Mouse (Mus musculus) C2C12 (cell line): Measurements from ENCODE around the gene Ttc4. TPM values are rescaled to one million over a fixed set of nuclear protein-coding genes. Genes with fewer than 3 reads are reported as not detected.

ENCODE experiments used
- H3K27me3 ChIP-seq: one replicate; pipeline ENCODE4 v1.6.1; 2011; ENCODE audit not compliant: control insufficient read depth, insufficient read depth, insufficient read length
- H3K36me3 ChIP-seq: one replicate; pipeline ENCODE4 v1.6.1; 2011; ENCODE audit not compliant: control insufficient read depth, insufficient read depth
- H3K4me3 ChIP-seq: one replicate; pipeline ENCODE4 v1.5.1; 2011; ENCODE audit warnings: mild to moderate bottlenecking, control low read depth; ENCODE audit not compliant: poor library complexity, insufficient read depth, severe bottlenecking
- H3K79me2 ChIP-seq: one replicate; pipeline ENCODE4 v1.6.1; 2011; ENCODE audit not compliant: control insufficient read depth, insufficient read depth
- H3K79me3 ChIP-seq: one replicate; pipeline ENCODE4 v1.6.1; 2011; ENCODE audit warnings: low read depth, control low read depth
- H3ac ChIP-seq: one replicate; pipeline ENCODE3; 2011; ENCODE audit warnings: low read depth; ENCODE audit not compliant: control insufficient read depth, insufficient read length
- CEBPB ChIP-seq: IDR thresholded peaks from one replicate; pipeline ENCODE4 v1.6.1; 2011; ENCODE audit warnings: low read depth, mild to moderate bottlenecking, control low read depth, moderate library complexity
- CTCF ChIP-seq: IDR thresholded peaks from one replicate; pipeline ENCODE4 v1.5.1; 2011; ENCODE audit not compliant: control insufficient read depth, insufficient read depth, insufficient read length
- FOSL1 ChIP-seq: IDR thresholded peaks from one replicate; pipeline ENCODE4 v1.8.0; 2011; ENCODE audit warnings: mild to moderate bottlenecking, low read length; ENCODE audit not compliant: poor library complexity, insufficient read depth, severe bottlenecking
- MAX ChIP-seq: IDR thresholded peaks from one replicate; pipeline ENCODE4 v1.6.1; 2011; ENCODE audit warnings: mild to moderate bottlenecking, control low read depth
- MYOD1 ChIP-seq: IDR thresholded peaks from one replicate; pipeline ENCODE4 v1.6.1; 2011; ENCODE audit warnings: low read depth; ENCODE audit not compliant: control insufficient read depth, insufficient read length
- MYOG ChIP-seq: IDR thresholded peaks from one replicate; pipeline ENCODE4 v1.6.1; 2011; ENCODE audit not compliant: control insufficient read depth, insufficient read length; ENCODE audit errors: extremely low read depth
- USF1 ChIP-seq: IDR thresholded peaks from one replicate; pipeline ENCODE4 v1.6.1; 2011; ENCODE audit warnings: low read depth, mild to moderate bottlenecking, control low read depth, moderate library complexity
- polyA plus RNA-seq: library from polyadenylated mRNA; unstranded; fragments of >200 nt; fragmentation: generic; extraction: Trizol; gene quantifications from one replicate; pipeline ENCODE4 v1.2.1, GENCODE M21; 2012; ENCODE audit warnings: missing spikeins

Ttc4 gene
- polyA plus RNA-seq, 1 experiment = 24.7 TPM

- H3K4me3 ChIP-seq = no peak overlapping the region
- no peaks in the 10 kb centered on the region for H3K79me2 ChIP-seq
- H3K36me3 ChIP-seq = no peaks in the 10 kb centered on the region
- H3K79me3 ChIP-seq = no peaks in the 10 kb centered on the region
- no peak for TF ChIP-seq MYOD1
- peaks cover 41% of the 10 kb centered on the region for H3K27me3 ChIP-seq
- no peak overlapping the region for H3ac ChIP-seq
Observed at GRCm38 (mm10) chr4:106688636-106689296, 10.0 kb upstream of the Ttc4 start.

DNA sequence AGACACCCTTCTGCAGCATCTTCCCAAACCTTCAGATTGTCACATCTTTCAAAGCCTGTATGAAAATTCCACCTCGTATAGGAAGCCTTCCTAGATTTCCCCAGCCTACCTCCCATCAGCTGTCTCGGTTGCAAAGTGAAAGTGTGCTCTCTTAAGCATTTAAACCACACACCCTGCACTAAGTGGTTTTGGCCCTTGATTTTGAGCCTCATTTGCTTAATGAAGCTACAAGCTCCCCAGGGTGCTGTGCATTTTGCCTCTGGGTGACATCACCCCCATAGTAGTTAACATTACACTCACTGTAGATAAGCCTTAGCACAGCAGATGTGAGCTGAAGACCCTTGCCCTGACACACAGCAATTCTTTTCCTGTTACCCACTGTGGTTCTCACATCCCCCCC is 2.2 kb upstream of the Ttc4 start:
- H3K36me3 ChIP-seq = peaks cover 9% of the 10 kb centered on the region
- peaks cover 6% of the 10 kb centered on the region for H3K79me3 ChIP-seq
- H3ac ChIP-seq = no peak overlapping the region
- peaks cover 10% of the 10 kb centered on the region for H3K79me2 ChIP-seq
- H3K4me3 ChIP-seq = no peak overlapping the region
- TF ChIP-seq CEBPB (no peak), CTCF (no peak), USF1 (no peak), FOSL1 (no peak), MYOG (no peak), MAX (no peak), MYOD1 (no peak)
- H3K27me3 ChIP-seq = peaks cover 30% of the 10 kb centered on the region

- Histone ChIP-seq H3ac (no peak overlapping the region), H3K79me3 (peaks cover 6% of the 10 kb centered on the region), H3K4me3 (no peak overlapping the region), H3K79me2 (peaks cover 10% of the 10 kb centered on the region), H3K36me3 (peaks cover 23% of the 10 kb centered on the region), H3K27me3 (peaks cover 22% of the 10 kb centered on the region)
- TF ChIP-seq USF1 = no peak
- TF ChIP-seq FOSL1 = no peak
Observed at GRCm38 (mm10) chr4:106679152-106679551, 408 bp upstream of the Ttc4 start.

DNA sequence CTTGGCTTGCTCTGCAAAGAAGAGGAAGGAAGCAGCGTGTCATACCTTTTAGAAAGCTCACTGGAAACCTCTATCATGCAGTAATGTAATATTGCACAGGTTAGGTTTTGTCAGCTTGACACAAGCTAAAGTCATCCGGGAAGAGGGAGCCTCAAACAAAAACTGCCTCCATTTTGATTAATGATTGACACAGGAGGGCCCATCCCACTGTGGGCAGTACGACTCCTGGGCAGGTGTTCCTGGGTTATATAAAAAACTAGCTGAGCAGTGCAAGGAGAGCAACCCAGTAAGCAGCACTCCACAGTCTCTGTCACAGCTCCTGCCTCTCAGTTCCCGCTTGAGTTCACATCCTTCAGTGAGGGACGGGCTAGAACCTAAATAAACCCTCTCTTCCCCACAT is 2.0 kb downstream of the Ttc4 start:
- Histone ChIP-seq H3K79me3 (peaks cover 6% of the 10 kb centered on the region), H3ac (no peak overlapping the region), H3K27me3 (no peaks in the 10 kb centered on the region), H3K4me3 (no peak overlapping the region), H3K79me2 (peaks cover 10% of the 10 kb centered on the region), H3K36me3 (peaks cover 39% of the 10 kb centered on the region)
- TF ChIP-seq USF1 (no peak), MYOD1 (no peak), CTCF (no peak), CEBPB (no peak), MYOG (no peak), MAX (no peak), FOSL1 (no peak)

- TF ChIP-seq CTCF = no peak
- TF ChIP-seq CEBPB = no peak
- TF ChIP-seq FOSL1 = no peak
Observed at GRCm38 (mm10) chr4:106666546-106666945, 12.2 kb downstream of the Ttc4 start.

DNA sequence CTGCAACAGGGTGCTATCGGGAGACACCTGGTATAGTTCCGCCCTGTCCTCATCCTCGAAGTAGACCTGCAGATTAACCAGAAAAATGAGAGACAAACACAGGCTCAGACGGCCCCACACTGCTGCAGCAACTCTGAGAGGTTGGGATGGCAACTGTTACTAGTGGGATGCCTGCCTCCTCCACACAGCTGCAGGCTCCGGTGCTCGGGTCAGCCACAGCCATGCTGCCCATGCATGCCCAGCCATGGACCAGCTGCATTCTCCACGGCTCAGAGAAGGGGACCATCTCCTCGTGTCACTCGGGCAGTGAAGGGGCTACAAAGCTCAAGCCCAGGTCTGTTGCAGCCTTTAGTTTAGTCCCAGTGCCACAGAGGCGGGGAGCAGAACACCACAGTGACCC is 13.1 kb downstream of the Ttc4 start:
- no peak for TF ChIP-seq CEBPB
- no peak for TF ChIP-seq USF1
- TF ChIP-seq MAX = no peak
- no peak for TF ChIP-seq CTCF
- TF ChIP-seq MYOG = no peak
- TF ChIP-seq FOSL1 = no peak
- TF ChIP-seq MYOD1 = no peak
- no peak overlapping the region for H3ac ChIP-seq
- H3K79me2 ChIP-seq = no peaks in the 10 kb centered on the region
- no peaks in the 10 kb centered on the region for H3K79me3 ChIP-seq
- H3K36me3 ChIP-seq = peaks cover 82% of the 10 kb centered on the region
- no peaks in the 10 kb centered on the region for H3K27me3 ChIP-seq
- no peak overlapping the region for H3K4me3 ChIP-seq

More at GRCm38 (mm10) chr4:106666546-106666945, 12.2 kb downstream of the Ttc4 start:
- H3K27me3 ChIP-seq = no peaks in the 10 kb centered on the region
- H3K79me2 ChIP-seq = no peaks in the 10 kb centered on the region
- H3ac ChIP-seq = no peak overlapping the region
- H3K36me3 ChIP-seq = peaks cover 83% of the 10 kb centered on the region
- no peak overlapping the region for H3K4me3 ChIP-seq
- no peaks in the 10 kb centered on the region for H3K79me3 ChIP-seq
